Mouse (Mus musculus): ENCODE measurements around the gene Fdx1.

The Fdx1 gene

DNA sequence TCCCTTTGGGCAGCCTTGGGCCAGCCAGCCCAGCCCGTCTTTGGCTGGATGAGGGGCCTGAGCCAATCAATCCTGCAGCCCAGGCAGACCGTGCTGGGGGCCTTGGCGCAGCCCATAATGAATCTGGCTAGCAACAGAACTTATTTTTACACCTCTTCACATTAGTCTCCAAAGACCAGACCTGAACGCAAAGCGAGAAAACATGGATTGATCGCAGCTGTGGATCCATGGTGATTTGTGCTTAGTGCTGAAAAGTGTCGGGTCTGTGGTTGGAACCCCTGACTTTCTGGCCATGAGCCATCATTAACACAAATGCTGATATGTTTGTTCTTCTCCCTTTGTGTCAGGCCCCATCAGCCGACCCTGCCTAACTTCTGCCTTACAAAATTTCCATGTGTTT, 56.4 kb downstream of the Fdx1 start:
- no peak for DNase-seq (ENCODE audit: low spot score in 2 of 2)
